Mouse (Mus musculus) embryonic facial prominence, embryonic 11.5 days (tissue): Measurements from ENCODE around the gene Fam213b. TPM values are rescaled to one million over a fixed set of nuclear protein-coding genes. Genes with fewer than 3 reads are reported as not detected.
A peak's percentile ranks its signal among the peaks of the same experiment; 100 is the strongest.

Experiments
- ATAC-seq: fragments of 200-750 bp; cut with Nextera tagmentation; replicated peaks from 2 replicates; pipeline ENCODE4 v1.8.0; 2017; ENCODE audit warnings: low read depth; ENCODE audit not compliant: insufficient number of reproducible peaks, low FRiP score, low TSS enrichment
- DNase-seq: peaks from one replicate; pipeline ENCODE4 v3.0.0-alpha.2; 2015; ENCODE audit warnings: low spot score
- H3K27ac ChIP-seq: fragments of 300-500 bp; sonication (generic); replicated peaks from 2 replicates; pipeline ENCODE4 v1.5.1; 2014; ENCODE audit warnings: mild to moderate bottlenecking, low read depth, low read length, control low read depth
- H3K27me3 ChIP-seq: fragments of 300-500 bp; sonication (generic); 2 replicates; pipeline ENCODE4 v1.6.1; 2014; ENCODE audit warnings: mild to moderate bottlenecking, low read length, moderate library complexity, mixed read lengths; ENCODE audit not compliant: control insufficient read depth, insufficient read depth
- H3K36me3 ChIP-seq: fragments of 300-500 bp; sonication (generic); replicated peaks from 2 replicates; pipeline ENCODE4 v1.6.1; 2014; ENCODE audit warnings: low read depth, mild to moderate bottlenecking, low read length, moderate library complexity, mixed read lengths; ENCODE audit not compliant: control insufficient read depth, insufficient read depth
- H3K4me1 ChIP-seq: fragments of 300-500 bp; sonication (generic); 2 replicates; pipeline ENCODE4 v1.6.1; 2014; ENCODE audit warnings: low read length, mixed read lengths; ENCODE audit not compliant: control insufficient read depth, insufficient read depth
- H3K4me2 ChIP-seq: fragments of 300-500 bp; sonication (generic); 2 replicates; pipeline ENCODE4 v1.6.1; 2014; ENCODE audit warnings: low read depth, mild to moderate bottlenecking, control low read depth, low read length, moderate library complexity
- H3K4me3 ChIP-seq: fragments of 300-500 bp; sonication (generic); 2 replicates; pipeline ENCODE4 v1.5.1; 2014; ENCODE audit warnings: low read depth, low read length, control low read depth
- H3K9ac ChIP-seq: fragments of 300-500 bp; sonication (generic); replicated peaks from 2 replicates; pipeline ENCODE4 v1.6.1; 2014; ENCODE audit warnings: mild to moderate bottlenecking, control low read depth, low read length
- H3K9me3 ChIP-seq: fragments of 300-500 bp; sonication (generic); replicated peaks from 2 replicates; pipeline ENCODE4 v1.6.1; 2016; ENCODE audit warnings: mild to moderate bottlenecking, low read length, inconsistent platforms, mixed read lengths; ENCODE audit not compliant: control insufficient read depth
- WGBS: fragments of 180-500 bp; shearing (Covaris S2); extraction: QIAGEN DNeasy Blood & Tissue Kit; methylation state at CpG from one replicate; pipeline ENCODE4 v1.1.7; 2014; 5-methylcytosine and 5-hydroxymethylcytosine counted together
- polyA plus RNA-seq: library from polyadenylated mRNA; unstranded; fragments of >200 nt; fragmentation: Nextera tagmentation; extraction: Ambion mirVana; gene quantifications from 2 replicates; pipeline ENCODE4 v1.2.1, GENCODE M21; 2014

Gene Fam213b
- polyA plus RNA-seq, 1 experiment from 2014 or later = 45.7 TPM

- no peak overlapping the region for H3K27ac ChIP-seq
- DNase-seq (no peak), ATAC-seq (no peak)
- H3K27me3 ChIP-seq = no peaks in the 10 kb centered on the region
- H3K4me3 ChIP-seq = no peak overlapping the region
- 34% methylated on average over 14 of the region's 14 CpGs for WGBS
- H3K4me1 ChIP-seq = no peaks in the 10 kb centered on the region
- no peaks in the 10 kb centered on the region for H3K9me3 ChIP-seq
- H3K9ac ChIP-seq = no peak overlapping the region
- H3K36me3 ChIP-seq = no peaks in the 10 kb centered on the region
- H3K4me2 ChIP-seq = no peak overlapping the region
Observed at GRCm38 (mm10) chr4:154882014-154882659, 16.8 kb downstream of the Fam213b start.

GRCm38 (mm10) chr4:154880730-154881129 is 18.2 kb downstream of the Fam213b start:
- 86% methylated on average over 6 of the region's 6 CpGs for WGBS
- Histone ChIP-seq H3K36me3 (no peaks in the 10 kb centered on the region), H3K9me3 (no peaks in the 10 kb centered on the region), H3K9ac (no peak overlapping the region), H3K27ac (no peak overlapping the region), H3K27me3 (no peaks in the 10 kb centered on the region), H3K4me3 (no peak overlapping the region), H3K4me1 (no peaks in the 10 kb centered on the region), H3K4me2 (no peak overlapping the region)
- ATAC-seq (no peak), DNase-seq (no peak)

GRCm38 (mm10) chr4:154877864-154878548 is 20.9 kb downstream of the Fam213b start:
- WGBS = 10% methylated on average over 18 of the region's 18 CpGs
- Histone ChIP-seq H3K27me3 (no peaks in the 10 kb centered on the region), H3K27ac (no peak overlapping the region)

GRCm38 (mm10) chr4:154873186-154873585 is 25.7 kb downstream of the Fam213b start:
- no peak overlapping the region for H3K27ac ChIP-seq
- no peak overlapping the region for H3K9ac ChIP-seq
- no peaks in the 10 kb centered on the region for H3K9me3 ChIP-seq
- ATAC-seq = no peak
- no peak overlapping the region for H3K4me3 ChIP-seq
- 70% methylated on average over 6 of the region's 6 CpGs for WGBS
- H3K36me3 ChIP-seq = no peaks in the 10 kb centered on the region
- DNase-seq = no peak
- H3K27me3 ChIP-seq = no peaks in the 10 kb centered on the region
- no peak overlapping the region for H3K4me2 ChIP-seq
- no peaks in the 10 kb centered on the region for H3K4me1 ChIP-seq

More at GRCm38 (mm10) chr4:154877864-154878548, 20.9 kb downstream of the Fam213b start:
- Histone ChIP-seq H3K4me1 (no peaks in the 10 kb centered on the region), H3K4me3 (peak overlapping the region; percentile 17; the same call in 1 of the 2 replicates), H3K9me3 (no peaks in the 10 kb centered on the region), H3K4me2 (peak overlapping the region; percentile 42), H3K36me3 (no peaks in the 10 kb centered on the region), H3K9ac (peak overlapping the region; percentile 55)
- DNase-seq (peak; percentile 98), ATAC-seq (peak; percentile 92)

- Histone ChIP-seq H3K9me3 (no peaks in the 10 kb centered on the region), H3K9ac (peak overlapping the region; percentile 45; the same call in 1 of the 2 replicates), H3K4me3 (no peak overlapping the region), H3K4me1 (no peaks in the 10 kb centered on the region), H3K27me3 (no peaks in the 10 kb centered on the region), H3K36me3 (no peaks in the 10 kb centered on the region), H3K4me2 (peak overlapping the region; percentile 30), H3K27ac (no peak overlapping the region)
- 2% methylated on average over 13 of the region's 13 CpGs for WGBS
- DNase-seq (peak; percentile 66), ATAC-seq (peak; percentile 56; the same call in 1 of the 2 replicates)
Observed at GRCm38 (mm10) chr4:154871757-154872251, 27.1 kb downstream of the Fam213b start.

GRCm38 (mm10) chr4:154870721-154871120 is 28.2 kb downstream of the Fam213b start:
- Histone ChIP-seq H3K27me3 (no peaks in the 10 kb centered on the region), H3K36me3 (no peaks in the 10 kb centered on the region), H3K9ac (no peak overlapping the region), H3K4me1 (no peaks in the 10 kb centered on the region), H3K4me2 (no peak overlapping the region), H3K27ac (no peak overlapping the region), H3K4me3 (no peak overlapping the region), H3K9me3 (no peaks in the 10 kb centered on the region)
- ATAC-seq (no peak), DNase-seq (no peak)
- 66% methylated on average over 4 of the region's 4 CpGs for WGBS

- Histone ChIP-seq H3K36me3 (no peaks in the 10 kb centered on the region), H3K27me3 (no peaks in the 10 kb centered on the region), H3K9ac (no peak within 1 kb of the TSS), H3K9me3 (no peaks in the 10 kb centered on the region), H3K27ac (no peak within 1 kb of the TSS), H3K4me3 (no peak within 1 kb of the TSS), H3K4me2 (no peak within 1 kb of the TSS), H3K4me1 (no peaks in the 10 kb centered on the region; the same call in 1 of the 2 replicates)
- DNase-seq (no peak), ATAC-seq (no peak)
- WGBS = 94% methylated on average over 7 of the region's 7 CpGs
Observed at GRCm38 (mm10) chr4:154869440-154869839, 29.5 kb downstream of the Fam213b start, which contains the start of gene Mmel1. Mmel1 (plus strand) TSS chr4:154869585.

- no peak overlapping the region for H3K4me3 ChIP-seq
- no peak overlapping the region for H3K27ac ChIP-seq
- no peak overlapping the region for H3K9ac ChIP-seq
- ATAC-seq = no peak
- H3K9me3 ChIP-seq = no peaks in the 10 kb centered on the region
- H3K36me3 ChIP-seq = no peaks in the 10 kb centered on the region
- H3K27me3 ChIP-seq = no peaks in the 10 kb centered on the region
- H3K4me1 ChIP-seq = no peaks in the 10 kb centered on the region; the same call in 1 of the 2 replicates
- no peak for DNase-seq
- WGBS = 86% methylated on average over 6 of the region's 6 CpGs
- no peak overlapping the region for H3K4me2 ChIP-seq
Observed at GRCm38 (mm10) chr4:154867257-154867656, 31.7 kb downstream of the Fam213b start.
